Mouse (Mus musculus) kidney, postnatal 0 days (tissue): Measurements from ENCODE around the gene Wdhd1. TPM values are rescaled to one million over a fixed set of nuclear protein-coding genes. Genes with fewer than 3 reads are reported as not detected.

ENCODE experiments used
- ATAC-seq: fragments of 200-750 bp; cut with Nextera tagmentation; replicated peaks from 2 replicates; pipeline ENCODE4 v1.8.0; 2017; ENCODE audit warnings: low read depth, moderate number of reproducible peaks, moderate TSS enrichment, moderate library complexity; ENCODE audit not compliant: low FRiP score
- DNase-seq: peaks from one replicate; pipeline ENCODE4 v3.0.0-alpha.2; 2016; ENCODE audit warnings: low spot score
- H3K27ac ChIP-seq: fragments of 300-500 bp; sonication (generic); 2 replicates; pipeline ENCODE4 v1.5.1; 2014; ENCODE audit warnings: mild to moderate bottlenecking
- H3K27me3 ChIP-seq: fragments of 300-500 bp; sonication (generic); 2 replicates; pipeline ENCODE4 v1.6.1; 2014; ENCODE audit warnings: low read length, mixed read lengths; ENCODE audit not compliant: insufficient read depth
- H3K36me3 ChIP-seq: fragments of 300-500 bp; sonication (generic); 2 replicates; pipeline ENCODE4 v1.6.1; 2014; ENCODE audit warnings: low read length, mixed read lengths; ENCODE audit not compliant: insufficient read depth
- H3K4me1 ChIP-seq: fragments of 300-500 bp; sonication (generic); replicated peaks from 2 replicates; pipeline ENCODE4 v1.6.1; 2014; ENCODE audit warnings: antibody characterized with exemption, low read length, mixed read lengths; ENCODE audit not compliant: insufficient read depth
- H3K4me2 ChIP-seq: fragments of 300-500 bp; sonication (generic); 2 replicates; pipeline ENCODE4 v1.6.1; 2014; ENCODE audit warnings: mild to moderate bottlenecking, low read length, moderate library complexity, mixed read lengths
- H3K4me3 ChIP-seq: fragments of 300-500 bp; sonication (generic); replicated peaks from 2 replicates; pipeline ENCODE4 v1.5.1; 2014; ENCODE audit warnings: low read depth, low read length
- H3K9ac ChIP-seq: fragments of 300-500 bp; sonication (generic); 2 replicates; pipeline ENCODE4 v1.6.1; 2014; ENCODE audit warnings: low read depth, low read length
- H3K9me3 ChIP-seq: fragments of 300-500 bp; sonication (generic); replicated peaks from 2 replicates; pipeline ENCODE4 v1.6.1; 2016; ENCODE audit warnings: low read length, inconsistent platforms, mixed read lengths
- CTCF ChIP-seq: IDR thresholded peaks from 2 replicates; pipeline ENCODE4 v1.5.1; 2016; ENCODE audit warnings: antibody characterized with exemption, low read depth, mild to moderate bottlenecking, moderate library complexity
- WGBS: fragments of 180-500 bp; shearing (Covaris S2); extraction: QIAGEN DNeasy Blood & Tissue Kit; methylation state at CpG from one replicate; pipeline ENCODE4 v1.1.7; 2014; 5-methylcytosine and 5-hydroxymethylcytosine counted together
- polyA plus RNA-seq: library from polyadenylated mRNA; unstranded; fragments of >200 nt; fragmentation: Nextera tagmentation; extraction: Ambion mirVana; gene quantifications from 2 replicates; pipeline ENCODE4 v1.2.1, GENCODE M21; 2015

The Wdhd1 gene
- polyA plus RNA-seq, 1 experiment from 2014 or later, result 10.9 TPM

DNA sequence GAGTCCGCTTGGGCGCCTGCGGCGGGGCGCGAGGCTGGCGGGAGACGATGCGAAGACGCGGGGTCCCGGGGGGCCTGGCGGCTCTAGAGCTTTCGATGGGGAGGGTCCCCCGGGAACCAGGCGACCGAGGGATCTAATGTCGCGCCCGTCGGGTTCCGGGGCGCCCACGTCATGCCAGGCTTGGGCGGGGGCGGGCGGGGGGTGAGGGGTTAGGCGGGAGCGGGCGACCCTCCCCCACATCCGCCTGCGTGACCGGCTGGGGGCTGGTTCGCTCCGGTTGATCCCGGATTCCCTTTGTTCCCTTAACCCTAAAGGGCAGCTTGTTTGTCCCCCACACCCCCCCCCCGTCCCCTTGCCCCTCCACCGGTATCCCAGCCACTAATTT is 21.7 kb upstream of the Wdhd1 start:
- no peak for TF ChIP-seq CTCF
- Histone ChIP-seq H3K4me2 (peak overlapping the region; percentile 72), H3K9ac (peak overlapping the region; percentile 97), H3K36me3 (no peaks in the 10 kb centered on the region), H3K27me3 (no peaks in the 10 kb centered on the region), H3K9me3 (no peaks in the 10 kb centered on the region), H3K4me3 (peak overlapping the region; percentile 99), H3K27ac (peak overlapping the region; percentile 98), H3K4me1 (peaks cover 9% of the 10 kb centered on the region)
- WGBS, result 0% methylated on average over 29 of the region's 38 CpGs
- ATAC-seq, result peak; percentile 87
- DNase-seq, result peak; percentile 44

DNA sequence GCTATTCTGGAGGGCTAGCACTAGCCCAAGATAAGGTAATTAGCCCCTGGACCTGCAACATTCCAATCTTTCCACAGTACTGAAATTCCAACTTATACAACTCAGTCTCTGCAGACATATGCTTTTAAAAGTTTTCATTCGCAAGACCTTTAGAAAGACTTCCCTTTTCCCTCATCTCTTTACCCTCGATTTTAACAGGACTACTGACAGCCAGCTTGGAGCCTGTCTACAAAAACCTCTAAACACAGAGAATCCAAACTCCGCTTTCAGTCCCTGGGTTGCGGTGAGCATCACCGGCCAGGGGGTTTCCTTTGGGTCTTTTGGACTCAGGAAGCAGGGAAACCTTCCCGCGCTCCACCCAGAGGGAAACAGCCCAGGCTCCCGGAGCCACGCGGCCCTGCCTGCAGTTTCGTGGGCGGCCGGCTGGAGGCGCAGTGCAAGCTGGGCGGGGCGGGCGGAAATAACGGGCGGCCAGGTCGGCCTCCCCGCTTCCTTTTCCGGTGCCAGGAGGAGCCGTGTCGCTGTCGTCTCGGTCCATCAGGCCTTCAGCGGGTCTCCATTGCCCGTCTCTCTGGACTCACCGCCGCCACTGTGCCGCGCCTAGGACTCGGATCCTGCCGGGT is 21.2 kb upstream of the Wdhd1 start, which contains the start of gene Mapk1ip1l:
Gene Mapk1ip1l, plus strand, starts transcription at position 482 of the 623 bp plus-strand sequence.
- DNase-seq (peak; percentile 93), ATAC-seq (peak; percentile 90)
- H3K9me3 ChIP-seq, result no peaks in the 10 kb centered on the region
- peak within 1 kb of the TSS; percentile 72 for H3K4me2 ChIP-seq
- peak; percentile 93 for TF ChIP-seq CTCF
- peak within 1 kb of the TSS; percentile 99 for H3K4me3 ChIP-seq
- H3K27me3 ChIP-seq, result no peaks in the 10 kb centered on the region
- WGBS, result under 1% methylated on average over 34 of the region's 34 CpGs
- peaks cover 9% of the 10 kb centered on the region for H3K4me1 ChIP-seq
- H3K9ac ChIP-seq, result peak within 1 kb of the TSS; percentile 97
- H3K36me3 ChIP-seq, result no peaks in the 10 kb centered on the region
- H3K27ac ChIP-seq, result peak within 1 kb of the TSS; percentile 98

DNA sequence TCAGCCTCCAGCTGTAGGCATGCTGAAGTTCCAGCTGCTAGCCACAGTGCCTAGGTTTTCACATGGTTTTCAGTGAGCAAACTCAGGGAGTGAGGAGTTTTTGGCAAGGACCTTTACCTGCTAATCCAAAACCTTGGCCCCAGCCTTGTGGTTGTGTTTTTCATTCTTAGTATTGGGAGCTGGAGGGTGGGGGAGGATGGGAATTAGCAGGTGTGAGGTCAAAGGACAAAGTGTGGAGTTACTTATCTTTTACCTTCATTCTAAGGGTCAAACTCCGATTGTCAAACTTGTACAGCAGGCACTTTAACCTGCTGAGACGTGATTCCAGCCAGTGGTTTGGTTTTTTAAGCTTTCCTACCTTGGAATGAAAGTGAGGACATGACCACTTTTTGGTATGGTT is 19.6 kb upstream of the Wdhd1 start:
- Histone ChIP-seq H3K4me2 (no peak overlapping the region), H3K4me1 (peaks cover 9% of the 10 kb centered on the region; the same call in 1 of the 2 replicates), H3K27ac (no peak overlapping the region), H3K27me3 (no peaks in the 10 kb centered on the region), H3K9me3 (no peaks in the 10 kb centered on the region), H3K36me3 (no peaks in the 10 kb centered on the region), H3K4me3 (no peak overlapping the region), H3K9ac (no peak overlapping the region)
- TF ChIP-seq CTCF, result no peak
- no peak for ATAC-seq
- WGBS, result 41% methylated on average over 2 of the region's 2 CpGs
- no peak for DNase-seq

- no peak overlapping the region for H3K4me3 ChIP-seq
- no peaks in the 10 kb centered on the region for H3K4me1 ChIP-seq
- ATAC-seq, result no peak
- no peak overlapping the region for H3K9ac ChIP-seq
- H3K27ac ChIP-seq, result no peak overlapping the region
- H3K9me3 ChIP-seq, result no peaks in the 10 kb centered on the region
- DNase-seq, result no peak
- no peaks in the 10 kb centered on the region for H3K27me3 ChIP-seq
- TF ChIP-seq CTCF, result no peak
- no peak overlapping the region for H3K4me2 ChIP-seq
- peaks cover 11% of the 10 kb centered on the region; the same call in 1 of the 2 replicates for H3K36me3 ChIP-seq
- WGBS, result 40% methylated on average over 4 of the region's 4 CpGs
Observed at GRCm38 (mm10) chr14:47294136-47294535, 17.5 kb upstream of the Wdhd1 start.

GRCm38 (mm10) chr14:47291772-47292171 is 15.1 kb upstream of the Wdhd1 start:
- ATAC-seq, result no peak
- WGBS, result 55% methylated on average over 1 of the region's 1 CpGs
- DNase-seq, result no peak
- no peak overlapping the region for H3K4me3 ChIP-seq
- no peak for TF ChIP-seq CTCF
- no peak overlapping the region for H3K4me2 ChIP-seq
- H3K36me3 ChIP-seq, result peaks cover 11% of the 10 kb centered on the region; the same call in 1 of the 2 replicates
- H3K4me1 ChIP-seq, result no peaks in the 10 kb centered on the region
- H3K27me3 ChIP-seq, result no peaks in the 10 kb centered on the region
- no peaks in the 10 kb centered on the region for H3K9me3 ChIP-seq
- no peak overlapping the region for H3K9ac ChIP-seq
- H3K27ac ChIP-seq, result no peak overlapping the region

- DNase-seq (no peak), ATAC-seq (no peak)
- 84% methylated on average over 5 of the region's 5 CpGs for WGBS
- Histone ChIP-seq H3K27me3 (no peaks in the 10 kb centered on the region), H3K27ac (no peak overlapping the region), H3K4me3 (no peak overlapping the region), H3K36me3 (peaks cover 11% of the 10 kb centered on the region; the same call in 1 of the 2 replicates), H3K9ac (no peak overlapping the region), H3K4me2 (no peak overlapping the region), H3K9me3 (no peaks in the 10 kb centered on the region), H3K4me1 (no peaks in the 10 kb centered on the region)
- TF ChIP-seq CTCF, result no peak
Observed at GRCm38 (mm10) chr14:47287021-47287420, 10.4 kb upstream of the Wdhd1 start.
